Mouse (Mus musculus): ENCODE measurements around the gene Cabp4.

Cabp4 gene

DNA sequence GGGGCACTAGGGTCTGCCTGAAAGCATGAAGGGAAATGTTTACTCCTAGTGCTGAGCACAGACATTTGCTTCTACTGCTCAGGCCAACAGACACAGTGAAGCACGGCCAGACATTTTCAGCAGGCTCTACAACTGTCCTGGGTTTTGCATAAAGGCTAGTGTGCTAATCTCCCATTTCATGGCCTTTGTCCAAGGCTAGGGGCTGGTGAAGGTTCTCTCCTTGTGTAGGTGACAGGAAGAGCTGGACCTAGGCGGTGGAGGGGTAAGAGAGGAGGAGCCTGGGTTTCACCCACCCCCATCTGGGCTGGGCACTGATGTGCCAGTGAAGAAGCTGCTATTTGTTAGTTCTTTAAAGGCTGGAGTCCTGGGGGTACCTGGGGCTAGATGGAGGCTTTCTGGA lies 20.9 kb upstream of the Cabp4 start:
- no peak for DNase-seq (ENCODE audit: low spot score in 2 of 2)

DNA sequence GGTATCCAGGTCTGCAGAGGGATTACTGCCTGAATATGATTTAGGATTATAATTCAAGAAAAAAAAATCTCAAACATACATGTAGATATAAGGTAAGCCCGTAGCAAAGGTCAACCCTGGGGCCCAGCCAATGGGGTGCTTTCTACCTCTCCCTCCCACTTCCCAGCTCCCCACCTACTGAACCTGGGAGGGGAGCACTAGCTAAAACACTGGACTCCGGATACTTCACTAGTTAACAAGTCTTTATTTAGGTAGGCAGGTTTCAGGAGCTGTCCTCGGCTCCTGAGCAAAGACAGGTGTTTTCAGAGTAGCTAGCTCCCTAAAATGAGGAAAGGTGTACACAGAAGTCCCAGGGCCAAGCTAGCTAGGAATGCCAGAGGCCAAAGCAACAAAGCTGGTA lies 20.3 kb upstream of the Cabp4 start:
- DNase-seq (ENCODE audit: low spot score in 2 of 2): no peak

DNA sequence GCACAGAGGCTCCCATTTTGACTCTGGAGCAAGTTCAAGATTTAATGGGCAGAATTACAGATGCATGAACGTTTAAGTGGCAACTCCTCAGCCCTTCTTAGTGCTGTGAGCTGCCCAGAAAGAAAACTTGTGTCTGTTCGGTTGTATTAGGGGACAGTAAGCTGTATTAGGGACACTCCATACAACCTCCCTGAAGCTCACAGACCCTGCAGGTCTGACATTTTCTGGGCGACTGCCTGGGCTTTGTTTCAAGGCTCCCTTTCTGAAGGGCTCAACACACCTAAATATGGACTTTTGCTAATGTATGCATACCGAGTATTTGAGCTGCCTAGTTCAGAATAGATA lies 19.7 kb upstream of the Cabp4 start:
- DNase-seq (ENCODE audit: low spot score in 2 of 2): no peak

DNA sequence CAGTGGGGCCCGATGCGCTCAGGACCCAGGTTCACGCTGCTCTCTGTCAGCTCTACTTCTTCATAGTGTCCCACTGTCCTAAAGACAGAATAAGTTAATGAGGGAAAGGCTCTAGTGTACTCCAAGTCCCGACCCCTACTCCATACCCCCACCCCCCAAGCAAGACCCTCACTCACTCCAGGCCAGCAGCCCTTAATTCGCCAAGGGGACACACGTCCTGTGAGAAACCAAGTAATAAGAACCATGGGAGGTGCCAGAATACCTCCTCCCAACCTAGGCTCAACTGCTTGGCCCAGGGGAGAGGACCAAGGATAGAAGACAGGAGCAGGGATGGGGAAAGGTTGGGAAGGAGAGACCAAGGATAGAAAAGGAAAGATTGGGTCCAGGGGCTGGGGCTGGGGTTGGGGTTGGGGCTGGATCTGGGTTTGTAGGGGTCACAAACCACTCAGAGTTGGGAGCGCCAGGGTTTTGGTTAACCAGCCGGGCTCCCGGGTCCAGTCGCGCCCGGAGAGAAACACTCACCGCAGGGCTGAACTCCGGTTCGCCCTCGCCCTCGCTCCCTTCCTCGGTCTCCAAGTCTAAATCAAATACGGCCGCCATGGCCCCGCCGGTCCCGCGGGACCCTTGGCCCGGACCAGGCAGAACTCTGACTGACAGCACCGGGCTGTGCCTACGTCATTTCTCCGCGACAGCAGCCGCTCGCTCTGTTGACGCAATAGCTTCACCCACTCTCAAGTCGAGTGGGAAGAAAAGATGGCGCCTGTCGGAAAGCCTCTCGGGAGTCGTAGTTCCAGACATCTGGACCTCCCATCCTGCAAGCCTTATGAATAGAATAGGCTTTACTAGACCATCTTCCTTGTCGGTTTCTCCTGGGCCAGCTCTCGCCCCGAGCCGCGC lies 19.1 kb upstream of the Cabp4 start, which contains the start of gene Rps6kb2:
Gene Rps6kb2, minus strand, starts transcription at position 709 of the 897 bp plus-strand sequence.
- peak; percentile 94 to 95 for DNase-seq (ENCODE audit: low spot score in 2 of 2)

DNA sequence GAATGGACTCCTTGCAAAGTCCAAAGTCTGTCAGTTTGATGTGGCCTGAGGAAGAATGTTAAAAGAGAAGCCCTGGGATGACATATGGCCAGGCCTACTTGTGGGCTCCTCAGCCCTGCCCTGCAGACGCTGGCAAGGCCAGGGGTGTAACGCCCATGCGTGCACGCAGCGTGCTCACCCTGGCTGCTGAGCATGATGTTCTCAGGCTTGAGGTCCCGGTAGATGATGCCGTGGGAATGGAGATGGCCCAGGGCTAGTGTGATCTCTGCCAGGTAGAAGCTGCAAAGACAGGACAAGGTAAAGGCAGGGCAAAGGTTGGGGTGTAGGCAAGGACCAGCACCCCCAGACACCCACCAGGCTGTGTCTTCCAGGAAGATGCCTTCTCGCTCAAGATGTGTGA lies 15.2 kb upstream of the Cabp4 start:
- DNase-seq (ENCODE audit: low spot score in 2 of 2): no peak

- DNase-seq (ENCODE audit: low spot score in 2 of 2): no peak
Observed at GRCm38 (mm10) chr19:4156771-4157170, 12.9 kb upstream of the Cabp4 start.

GRCm38 (mm10) chr19:4156073-4156579 lies 12.3 kb upstream of the Cabp4 start:
- no peak for DNase-seq (ENCODE audit: low spot score in 2 of 2)

DNA sequence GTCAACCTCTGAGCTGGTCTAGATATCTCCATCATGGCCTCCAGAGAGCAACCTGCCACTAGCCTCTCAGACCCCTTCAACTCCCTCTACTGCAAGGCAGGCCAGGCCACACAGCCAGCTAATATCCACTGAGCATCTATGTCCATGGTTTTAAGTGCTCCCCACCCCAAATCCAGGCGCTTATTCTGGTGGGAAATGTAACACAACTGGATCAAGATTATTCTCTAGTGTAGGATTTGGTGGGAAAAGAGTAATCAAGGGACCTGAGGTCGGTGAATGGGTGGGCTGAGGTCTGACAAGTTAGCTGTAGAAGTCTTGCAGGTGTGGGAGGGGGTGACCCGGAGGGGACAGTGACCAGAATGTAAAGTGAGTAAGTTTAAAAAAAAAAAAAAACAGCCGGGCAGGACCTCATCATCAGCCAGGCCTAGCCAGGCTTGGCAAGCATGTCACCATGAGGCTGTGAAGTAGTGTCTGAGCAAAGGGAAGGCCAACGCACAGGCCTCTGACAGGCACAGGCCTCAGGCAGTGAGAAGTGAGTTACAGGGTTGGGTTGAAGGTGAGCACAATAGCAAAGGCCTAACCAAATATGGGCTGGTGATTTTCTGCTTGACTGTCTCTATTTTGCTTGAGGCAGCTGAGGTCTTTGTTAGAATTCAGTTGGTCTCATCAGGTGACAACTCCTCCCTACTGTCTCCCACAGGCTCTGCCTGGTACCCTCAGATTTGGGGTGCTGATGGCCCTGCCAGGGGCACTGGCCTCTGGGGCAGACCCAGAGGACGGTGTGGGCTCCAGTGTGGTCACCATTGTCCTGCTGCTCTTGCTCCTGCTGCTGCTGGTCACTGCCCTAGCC lies 11.6 kb upstream of the Cabp4 start:
- DNase-seq (ENCODE audit: low spot score in 2 of 2): peak; percentile 77

- DNase-seq (ENCODE audit: low spot score in 2 of 2): peak; percentile 88 to 89
Observed at GRCm38 (mm10) chr19:4154437-4155222, 10.8 kb upstream of the Cabp4 start.

DNA sequence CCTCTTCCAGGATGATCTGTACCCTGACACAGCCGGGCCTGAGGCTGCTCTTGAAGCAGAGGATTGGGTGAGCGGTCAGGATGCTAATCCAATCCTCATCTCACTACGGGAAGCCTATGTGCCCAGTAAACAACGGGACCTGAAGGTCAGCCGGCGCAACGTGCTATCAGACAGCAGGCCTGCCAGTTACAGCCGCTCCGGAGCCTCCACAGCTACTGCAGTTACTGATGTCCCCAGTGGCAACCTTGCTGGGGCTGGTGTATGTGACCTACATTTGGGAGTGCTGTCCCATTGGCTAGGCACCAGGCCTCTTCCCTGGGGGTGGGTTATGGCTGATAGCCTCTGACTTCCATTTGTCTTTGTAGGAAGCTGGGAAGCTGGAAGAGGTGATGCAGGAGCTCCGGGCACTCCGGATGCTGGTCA lies 9.4 kb upstream of the Cabp4 start, which contains the start of gene Ptprcap:
Gene Ptprcap, plus strand, starts transcription at position 373 of the 423 bp plus-strand sequence.
- DNase-seq (ENCODE audit: low spot score in 2 of 2): no peak

- DNase-seq (ENCODE audit: low spot score in 2 of 2): no peak
Observed at GRCm38 (mm10) chr19:4152445-4153231, 8.8 kb upstream of the Cabp4 start.

DNA sequence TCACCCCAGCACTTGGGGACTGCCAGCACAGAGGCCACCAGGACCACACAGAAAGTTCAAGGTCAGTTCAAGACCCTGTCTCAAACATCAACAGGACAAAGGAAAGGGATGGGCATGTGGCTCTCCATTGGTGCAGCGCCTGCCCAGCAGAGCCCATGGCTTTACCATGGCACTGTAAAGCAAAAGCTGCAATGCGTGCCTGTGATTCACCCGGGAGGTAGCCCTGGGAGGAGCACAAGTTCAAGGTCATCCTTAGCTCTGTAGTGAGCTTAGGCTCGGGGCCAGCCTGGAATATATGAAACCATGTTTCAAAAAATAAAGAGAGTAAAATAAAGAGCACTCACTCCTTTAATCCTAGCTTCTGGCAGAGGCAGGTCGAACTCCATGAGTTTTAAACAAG lies 8.1 kb upstream of the Cabp4 start:
- no peak for DNase-seq (ENCODE audit: low spot score in 2 of 2)

- no peak for DNase-seq (ENCODE audit: low spot score in 2 of 2)
Observed at GRCm38 (mm10) chr19:4151488-4151860, 7.6 kb upstream of the Cabp4 start.

DNA sequence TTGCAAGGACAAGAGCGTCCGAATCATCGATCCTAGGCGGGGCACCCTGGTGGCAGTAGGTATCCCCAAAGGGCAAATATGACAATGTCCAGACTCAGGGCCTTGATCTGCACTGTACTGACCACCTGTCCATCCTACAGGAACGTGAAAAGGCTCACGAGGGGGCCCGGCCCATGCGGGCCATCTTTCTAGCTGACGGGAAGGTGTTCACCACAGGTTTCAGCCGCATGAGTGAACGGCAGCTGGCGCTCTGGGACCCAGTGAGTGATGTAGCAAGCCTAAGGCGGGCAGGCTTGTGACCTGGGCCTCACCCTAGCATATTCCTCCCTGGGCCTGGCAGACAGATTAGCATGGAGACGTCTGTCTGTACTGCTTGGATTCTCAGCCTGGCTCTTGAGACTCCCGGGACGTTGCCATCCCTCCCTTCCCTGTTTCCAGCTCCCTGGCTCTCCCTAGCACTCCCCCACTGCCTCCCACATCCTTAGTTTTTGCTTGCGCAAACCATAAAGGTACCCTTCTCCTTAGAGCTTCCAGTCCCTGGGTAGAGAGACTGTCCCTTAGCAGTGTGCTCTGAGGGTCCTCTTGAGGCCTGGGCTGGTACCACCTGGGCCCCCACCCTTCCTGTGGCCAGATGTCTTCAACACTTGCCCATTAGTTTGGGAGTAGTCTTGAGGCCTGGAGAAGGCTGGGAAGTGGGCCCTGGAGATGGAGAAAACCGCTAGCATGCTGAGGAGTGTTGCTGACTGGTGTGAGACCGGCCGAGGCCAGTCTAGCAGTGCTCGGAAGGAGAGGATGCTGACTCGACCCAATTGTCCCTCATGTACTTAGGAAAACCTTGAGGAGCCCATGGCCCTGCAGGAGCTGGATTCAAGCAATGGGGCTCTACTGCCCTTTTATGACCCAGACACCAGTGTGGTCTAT lies 7.0 kb upstream of the Cabp4 start:
- no peak for DNase-seq (ENCODE audit: low spot score in 2 of 2)

DNA sequence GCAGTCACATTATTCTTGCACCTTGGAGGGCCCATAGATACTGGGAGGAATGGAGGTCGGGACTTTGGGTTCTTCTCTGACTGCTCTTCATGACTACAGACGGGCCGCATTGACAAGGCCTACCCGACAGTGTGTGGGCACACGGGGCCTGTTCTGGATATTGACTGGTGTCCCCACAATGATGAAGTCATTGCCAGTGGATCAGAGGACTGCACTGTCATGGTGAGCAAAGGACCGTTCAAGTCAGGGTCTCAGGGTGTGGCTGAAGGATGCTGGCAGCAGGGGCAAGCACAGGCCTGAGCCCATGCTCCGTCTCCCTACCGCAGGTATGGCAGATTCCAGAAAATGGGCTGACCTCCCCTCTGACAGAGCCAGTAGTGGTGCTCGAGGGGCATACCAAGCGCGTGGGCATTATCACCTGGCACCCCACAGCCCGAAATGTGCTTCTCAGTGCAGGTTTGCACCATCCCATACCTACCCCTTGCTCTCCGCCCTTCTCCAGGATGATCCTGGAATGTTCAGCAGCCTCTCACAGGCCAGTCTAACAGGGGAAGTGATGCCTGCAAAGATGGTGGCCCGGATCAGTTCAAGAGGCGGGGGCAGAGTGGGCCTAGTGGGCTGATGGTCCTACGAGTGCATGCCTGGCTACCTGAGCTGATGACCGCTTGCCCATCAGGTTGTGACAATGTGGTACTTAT lies 6.1 kb upstream of the Cabp4 start:
- DNase-seq (ENCODE audit: low spot score in 2 of 2): no peak

- DNase-seq (ENCODE audit: low spot score in 2 of 2): no peak
Observed at GRCm38 (mm10) chr19:4149283-4149682, 5.5 kb upstream of the Cabp4 start.

- no peak for DNase-seq (ENCODE audit: low spot score in 2 of 2)
Observed at GRCm38 (mm10) chr19:4148819-4149218, 5.0 kb upstream of the Cabp4 start.

DNA sequence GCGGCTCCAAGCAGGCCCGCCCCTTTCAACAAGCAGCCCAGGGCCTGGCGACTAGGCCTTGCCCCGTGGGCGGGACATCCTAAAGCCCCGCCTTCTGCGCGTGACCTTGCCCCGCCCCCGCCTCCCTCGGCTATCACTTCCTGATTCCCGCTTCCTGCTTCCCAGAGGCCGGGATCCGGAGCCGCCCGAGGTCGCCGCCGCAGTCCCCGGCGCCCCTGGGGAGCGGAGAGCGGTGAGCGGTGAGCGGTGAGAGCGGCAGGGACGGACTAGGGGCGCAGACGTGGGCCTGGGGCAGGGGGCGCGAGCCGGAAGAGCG lies 4.6 kb upstream of the Cabp4 start, which contains the start of gene Coro1b:
Gene Coro1b, plus strand, starts transcription at position 129 of the 316 bp plus-strand sequence.
- DNase-seq (ENCODE audit: low spot score in 2 of 2): peak; percentile 95

- no peak for DNase-seq (ENCODE audit: low spot score in 2 of 2)
Observed at GRCm38 (mm10) chr19:4147782-4148490, 4.1 kb upstream of the Cabp4 start.
